9 mouse cellular contexts compared by ENCODE assay signal in genomic region chr1:54039062-54039461, GRCm38 (mm10).
A peak's percentile ranks its signal among the peaks of the same experiment; 100 is the strongest.
DNase-seq lines count a peak whose midpoint lies in the region; ATAC-seq and TF ChIP-seq lines count a peak whose summit lies in the region.
"Had no signal": no experiment of that assay in that cellular context is flagged by ENCODE, and none has a peak within 500 bp of the region (broad histone marks: within the 10 kb centered on the region; RNA-seq: fewer than 3 reads in every experiment).

No protein-coding gene starts in this region.

- H3K36me3 ChIP-seq in liver, embryonic 14.5 days (replicated peaks; ENCODE audit: control insufficient read depth, insufficient read depth, low read depth): no peaks in the 10 kb centered on the region
- H3K36me3 ChIP-seq in liver, embryonic 11.5 days (ENCODE audit: control insufficient read depth, insufficient read depth, low read length): no peaks in the 10 kb centered on the region
- no peaks in the 10 kb centered on the region for H3K36me3 ChIP-seq in hindbrain, embryonic 16.5 days (ENCODE audit: control insufficient read depth, insufficient read depth, low read length)
- H3K36me3 ChIP-seq: embryonic facial prominence, embryonic 12.5 days; limb, embryonic 12.5 days had no signal

- no peak overlapping the region for H3K4me2 ChIP-seq in liver, embryonic 14.5 days (ENCODE audit: low read depth)
- H3K4me2 ChIP-seq in liver, embryonic 11.5 days: no peak overlapping the region
- no peak overlapping the region for H3K4me2 ChIP-seq in hindbrain, embryonic 16.5 days (ENCODE audit: low read length)
- H3K4me2 ChIP-seq: embryonic facial prominence, embryonic 12.5 days; limb, embryonic 12.5 days had no signal

- no peak for DNase-seq in liver, embryonic 14.5 days (ENCODE audit: low read depth in 3 of 3, low spot score in 3 of 3)
- DNase-seq in liver, embryonic 11.5 days (ENCODE audit: low spot score): no peak
- DNase-seq in adipocyte (ENCODE audit: low spot score): peak; percentile 66
- peak; percentile 59 to 64 for DNase-seq in cerebellum, postnatal 14 days
- peak; percentile 63 for DNase-seq in lung, postnatal 36 days

- TF ChIP-seq CTCF in liver, embryonic 14.5 days (IDR thresholded peaks at IDR 0.05; ENCODE audit: low read depth): peak; percentile 27

- H3K4me3 ChIP-seq in liver, embryonic 14.5 days (ENCODE audit: insufficient read depth in 1 of 2, low read depth in 2 of 2, low read length in 2 of 2): no peak overlapping the region
- H3K4me3 ChIP-seq in liver, embryonic 11.5 days (ENCODE audit: low read depth, low read length): no peak overlapping the region
- no peak overlapping the region for H3K4me3 ChIP-seq in hindbrain, embryonic 16.5 days (ENCODE audit: low read length)
- H3K4me3 ChIP-seq: embryonic facial prominence, embryonic 12.5 days; limb, embryonic 12.5 days had no signal

- TF ChIP-seq EP300 in liver, embryonic 14.5 days (IDR thresholded peaks at IDR 0.05; ENCODE audit: low read depth): no peak

- no peaks in the 10 kb centered on the region for H3K9me3 ChIP-seq in liver, embryonic 14.5 days (ENCODE audit: control insufficient read depth, low read length)
- H3K9me3 ChIP-seq in liver, embryonic 11.5 days (ENCODE audit: control insufficient read depth, low read length): no peaks in the 10 kb centered on the region
- no peaks in the 10 kb centered on the region for H3K9me3 ChIP-seq in hindbrain, embryonic 16.5 days (ENCODE audit: control insufficient read depth, low read length)
- H3K9me3 ChIP-seq: embryonic facial prominence, embryonic 12.5 days; limb, embryonic 12.5 days had no signal

- H3K4me1 ChIP-seq in liver, embryonic 14.5 days (replicated peaks; ENCODE audit: control insufficient read depth in 2 of 2, insufficient read depth in 2 of 2, low read length in 1 of 2): no peaks in the 10 kb centered on the region
- no peaks in the 10 kb centered on the region for H3K4me1 ChIP-seq in liver, embryonic 11.5 days (replicated peaks; ENCODE audit: control insufficient read depth, insufficient read depth, low read length)
- H3K4me1 ChIP-seq in hindbrain, embryonic 16.5 days (ENCODE audit: control insufficient read depth, insufficient read depth, low read depth, low read length): no peaks in the 10 kb centered on the region
- H3K4me1 ChIP-seq: embryonic facial prominence, embryonic 12.5 days; limb, embryonic 12.5 days had no signal

- H3K9ac ChIP-seq in liver, embryonic 14.5 days (replicated peaks): no peak overlapping the region
- no peak overlapping the region for H3K9ac ChIP-seq in liver, embryonic 11.5 days (ENCODE audit: low read depth, low read length)
- no peak overlapping the region for H3K9ac ChIP-seq in hindbrain, embryonic 16.5 days (ENCODE audit: low read depth, low read length)
- H3K9ac ChIP-seq: embryonic facial prominence, embryonic 12.5 days; limb, embryonic 12.5 days had no signal

- no peak overlapping the region for H3K27ac ChIP-seq in liver, embryonic 14.5 days
- H3K27ac ChIP-seq in liver, embryonic 11.5 days (ENCODE audit: low read depth, low read length): no peak overlapping the region
- no peak overlapping the region for H3K27ac ChIP-seq in hindbrain, embryonic 16.5 days (ENCODE audit: low read depth, low read length)
- H3K27ac ChIP-seq: embryonic facial prominence, embryonic 12.5 days; limb, embryonic 12.5 days had no signal

- ATAC-seq in liver, embryonic 14.5 days (ENCODE audit: insufficient read depth): no peak
- ATAC-seq in liver, embryonic 11.5 days (replicated peaks; ENCODE audit: low FRiP score): no peak
- ATAC-seq in hindbrain, embryonic 16.5 days: peak; percentile 56; the same call in 1 of the 2 replicates
- no peak for ATAC-seq in monocyte, adult 5-6 weeks (replicated peaks; ENCODE audit: insufficient number of reproducible peaks, low FRiP score, low TSS enrichment, poor library complexity, severe bottlenecking)

- H3K27me3 ChIP-seq in liver, embryonic 14.5 days (ENCODE audit: control insufficient read depth, insufficient read depth, low read length): no peaks in the 10 kb centered on the region
- no peaks in the 10 kb centered on the region for H3K27me3 ChIP-seq in liver, embryonic 11.5 days (replicated peaks; ENCODE audit: control insufficient read depth, insufficient read depth, low read length)
- no peaks in the 10 kb centered on the region for H3K27me3 ChIP-seq in hindbrain, embryonic 16.5 days (replicated peaks; ENCODE audit: control insufficient read depth, insufficient read depth, low read length)
- H3K27me3 ChIP-seq: embryonic facial prominence, embryonic 12.5 days; limb, embryonic 12.5 days had no signal

- WGBS in liver, embryonic 14.5 days (ENCODE audit: insufficient replicate concordance): 31% methylated on average over 2 of the region's 2 CpGs
- WGBS in liver, embryonic 11.5 days: 41% methylated on average over 2 of the region's 2 CpGs
- 39% methylated on average over 2 of the region's 2 CpGs for WGBS in hindbrain, embryonic 16.5 days

Comparison
In these comparisons a context has a peak if more than half of its experiments do, and no peak if none do; other contexts are left out.
1. DNase-seq: peak in adipocyte (single experiment), cerebellum, postnatal 14 days (2 of 2) and lung, postnatal 36 days (single experiment); none in liver, embryonic 14.5 days (0 of 3) and liver, embryonic 11.5 days (single experiment).